Mouse (Mus musculus) large intestine, adult 2 months (tissue): ENCODE measurements at regions not wholly inside any gene's neighbourhood (a gene's known extent, or its start where the extent isn't known, plus 50 kb on each side); places are given as distances from the start of the nearest gene placed in this dataset.

ENCODE experiments used
- DNase-seq: peaks from one replicate; pipeline ENCODE4 v3.0.0-alpha.2; 2012; ENCODE audit warnings: low read depth, low spot score
- WGBS: fragments of 180-500 bp; shearing (Covaris S2); methylation state at CpG from one replicate; pipeline ENCODE4 v1.1.7; 2018; 5-methylcytosine and 5-hydroxymethylcytosine counted together

- 66% methylated on average over 3 of the region's 3 CpGs for WGBS
- no peak for DNase-seq
These were observed 414.5 kb upstream of the Ube2e3 start for GRCm38 (mm10) chr2:78453411-78453810.

- DNase-seq = no peak
These were observed 431.1 kb upstream of the Ube2e3 start for GRCm38 (mm10) chr2:78436816-78437215.

GRCm38 (mm10) chr2:78435071-78435470 lies 432.9 kb upstream of the Ube2e3 start:
- WGBS = 53% methylated on average over 2 of the region's 2 CpGs
- DNase-seq = no peak

GRCm38 (mm10) chr2:78427659-78428336 lies 440.1 kb upstream of the Ube2e3 start:
- no peak for DNase-seq

GRCm38 (mm10) chr2:78418561-78419338 lies 449.2 kb upstream of the Ube2e3 start:
- DNase-seq = no peak
- 63% methylated on average over 3 of the region's 3 CpGs for WGBS

- DNase-seq = no peak
- WGBS = 29% methylated on average over 2 of the region's 2 CpGs
These were observed 451.3 kb upstream of the Ube2e3 start for GRCm38 (mm10) chr2:78416574-78417109.

GRCm38 (mm10) chr2:78412985-78413384 lies 454.9 kb upstream of the Ube2e3 start:
- DNase-seq = no peak
- 45% methylated on average over 4 of the region's 4 CpGs for WGBS

- no peak for DNase-seq
- WGBS = 77% methylated on average over 3 of the region's 3 CpGs
These were observed 457.7 kb upstream of the Cwc22 start for GRCm38 (mm10) chr2:78403890-78404289.

GRCm38 (mm10) chr2:78399236-78399635 lies 453.1 kb upstream of the Cwc22 start:
- no peak for DNase-seq

GRCm38 (mm10) chr2:78396924-78397323 lies 450.7 kb upstream of the Cwc22 start:
- 42% methylated on average over 3 of the region's 3 CpGs for WGBS
- no peak for DNase-seq

- WGBS = 14% methylated on average over 4 of the region's 4 CpGs
- DNase-seq = no peak
These were observed 446.9 kb upstream of the Cwc22 start for GRCm38 (mm10) chr2:78393090-78393489.

GRCm38 (mm10) chr2:78392425-78392824 lies 446.2 kb upstream of the Cwc22 start:
- DNase-seq = no peak
- 79% methylated on average over 2 of the region's 2 CpGs for WGBS

- DNase-seq = no peak
- WGBS = 70% methylated on average over 4 of the region's 4 CpGs
These were observed 441.8 kb upstream of the Cwc22 start for GRCm38 (mm10) chr2:78388001-78388400.

GRCm38 (mm10) chr2:78381234-78381633 lies 435.1 kb upstream of the Cwc22 start:
- no peak for DNase-seq

- 80% methylated on average over 5 of the region's 5 CpGs for WGBS
- no peak for DNase-seq
These were observed 385.7 kb upstream of the Cwc22 start for GRCm38 (mm10) chr2:78331736-78332475.

- no peak for DNase-seq
- WGBS = 61% methylated on average over 2 of the region's 2 CpGs
These were observed 379.9 kb upstream of the Cwc22 start for GRCm38 (mm10) chr2:78326091-78326490.

- WGBS = 63% methylated on average over 3 of the region's 3 CpGs
- no peak for DNase-seq
These were observed 376.2 kb upstream of the Cwc22 start for GRCm38 (mm10) chr2:78322216-78322965.

- no peak for DNase-seq
- 81% methylated on average over 13 of the region's 13 CpGs for WGBS
These were observed 365.8 kb upstream of the Cwc22 start for GRCm38 (mm10) chr2:78311766-78312491.

- DNase-seq = no peak
- 86% methylated on average over 2 of the region's 2 CpGs for WGBS
These were observed 363.2 kb upstream of the Cwc22 start for GRCm38 (mm10) chr2:78309361-78309760.
